Mouse (Mus musculus) hindbrain, embryonic 14.5 days (tissue): ENCODE measurements around the gene Acat3. TPM values are rescaled to one million over a fixed set of nuclear protein-coding genes. Genes with fewer than 3 reads are reported as not detected.

Experiments
- ATAC-seq: fragments of 200-750 bp; cut with Nextera tagmentation; 2 replicates; pipeline ENCODE4 v1.8.0; 2017; ENCODE audit warnings: moderate number of reproducible peaks, mild to moderate bottlenecking, moderate TSS enrichment, moderate library complexity; ENCODE audit not compliant: low FRiP score
- DNase-seq: peaks from one replicate; pipeline ENCODE4 v3.0.0-alpha.2; 2015; ENCODE audit warnings: low spot score
- H3K27ac ChIP-seq: fragments of 300-500 bp; sonication (generic); 2 replicates; pipeline ENCODE4 v1.5.1; 2014; ENCODE audit warnings: mild to moderate bottlenecking, moderate library complexity
- H3K27me3 ChIP-seq: fragments of 300-500 bp; sonication (generic); 2 replicates; pipeline ENCODE4 v1.6.1; 2014; ENCODE audit warnings: mild to moderate bottlenecking, low read length, mixed read lengths; ENCODE audit not compliant: control insufficient read depth, insufficient read depth
- H3K36me3 ChIP-seq: fragments of 300-500 bp; sonication (generic); replicated peaks from 2 replicates; pipeline ENCODE4 v1.6.1; 2014; ENCODE audit not compliant: control insufficient read depth, insufficient read depth
- H3K4me1 ChIP-seq: fragments of 300-500 bp; sonication (generic); replicated peaks from 2 replicates; pipeline ENCODE4 v1.6.1; 2014; ENCODE audit warnings: antibody characterized with exemption, low read length, mixed read lengths; ENCODE audit not compliant: control insufficient read depth, insufficient read depth
- H3K4me2 ChIP-seq: fragments of 300-500 bp; sonication (generic); replicated peaks from 2 replicates; pipeline ENCODE4 v1.6.1; 2014; ENCODE audit warnings: mild to moderate bottlenecking, moderate library complexity
- H3K4me3 ChIP-seq: fragments of 300-500 bp; sonication (generic); replicated peaks from 2 replicates; pipeline ENCODE4 v1.5.1; 2014; ENCODE audit warnings: mild to moderate bottlenecking, low read length
- H3K9ac ChIP-seq: fragments of 300-500 bp; sonication (generic); 2 replicates; pipeline ENCODE4 v1.6.1; 2014
- H3K9me3 ChIP-seq: fragments of 300-500 bp; sonication (generic); 2 replicates; pipeline ENCODE4 v1.6.1; 2016; ENCODE audit warnings: low read length; ENCODE audit not compliant: control insufficient read depth
- WGBS: fragments of 180-500 bp; shearing (Covaris S2); extraction: QIAGEN DNeasy Blood & Tissue Kit; methylation state at CpG from one replicate; pipeline ENCODE4 v1.1.7; 2014; 5-methylcytosine and 5-hydroxymethylcytosine counted together
- polyA plus RNA-seq: library from polyadenylated mRNA; unstranded; fragments of >200 nt; fragmentation: Nextera tagmentation; extraction: Ambion mirVana; gene quantifications from 2 replicates; pipeline ENCODE4 v1.2.1, GENCODE M21; 2014

The Acat3 gene
- polyA plus RNA-seq, 1 experiment from 2014 or later, result 0.52 TPM

GRCm38 (mm10) chr17:12887021-12887775 is 53.2 kb downstream of the Acat3 start:
- no peak overlapping the region for H3K4me3 ChIP-seq
- H3K9ac ChIP-seq, result no peak overlapping the region
- H3K4me2 ChIP-seq, result no peak overlapping the region
- no peak for ATAC-seq
- WGBS, result 79% methylated on average over 15 of the region's 15 CpGs
- H3K4me1 ChIP-seq, result no peaks in the 10 kb centered on the region
- H3K9me3 ChIP-seq, result no peaks in the 10 kb centered on the region
- H3K36me3 ChIP-seq, result peaks cover 22% of the 10 kb centered on the region
- no peak overlapping the region for H3K27ac ChIP-seq
- no peaks in the 10 kb centered on the region for H3K27me3 ChIP-seq
- no peak for DNase-seq

- H3K4me2 ChIP-seq, result no peak overlapping the region
- no peaks in the 10 kb centered on the region for H3K27me3 ChIP-seq
- ATAC-seq, result no peak
- no peaks in the 10 kb centered on the region for H3K9me3 ChIP-seq
- H3K4me1 ChIP-seq, result no peaks in the 10 kb centered on the region
- 45% methylated on average over 6 of the region's 6 CpGs for WGBS
- H3K4me3 ChIP-seq, result no peak overlapping the region
- H3K27ac ChIP-seq, result no peak overlapping the region
- peaks cover 22% of the 10 kb centered on the region for H3K36me3 ChIP-seq
- DNase-seq, result no peak
- no peak overlapping the region for H3K9ac ChIP-seq
Observed at GRCm38 (mm10) chr17:12886620-12887019, 53.8 kb downstream of the Acat3 start.

- Histone ChIP-seq H3K4me1 (no peaks in the 10 kb centered on the region), H3K27ac (no peak overlapping the region), H3K9me3 (no peaks in the 10 kb centered on the region), H3K36me3 (no peaks in the 10 kb centered on the region), H3K4me3 (no peak overlapping the region), H3K4me2 (no peak overlapping the region), H3K27me3 (no peaks in the 10 kb centered on the region), H3K9ac (no peak overlapping the region)
- ATAC-seq (no peak), DNase-seq (no peak)
- WGBS, result 89% methylated on average over 1 of the region's 1 CpGs
Observed at GRCm38 (mm10) chr17:12881216-12881615, 59.2 kb downstream of the Acat3 start.

- no peak overlapping the region for H3K4me3 ChIP-seq
- H3K9me3 ChIP-seq, result no peaks in the 10 kb centered on the region
- H3K4me1 ChIP-seq, result no peaks in the 10 kb centered on the region
- H3K4me2 ChIP-seq, result peak overlapping the region; percentile 36
- no peak overlapping the region for H3K27ac ChIP-seq
- 3% methylated on average over 14 of the region's 14 CpGs for WGBS
- no peaks in the 10 kb centered on the region for H3K36me3 ChIP-seq
- DNase-seq, result peak; percentile 89
- no peak overlapping the region for H3K9ac ChIP-seq
- ATAC-seq, result no peak
- no peaks in the 10 kb centered on the region for H3K27me3 ChIP-seq
Observed at GRCm38 (mm10) chr17:12880178-12880577, 60.2 kb downstream of the Acat3 start.

- Histone ChIP-seq H3K4me1 (no peaks in the 10 kb centered on the region), H3K4me2 (no peak within 1 kb of the TSS), H3K9me3 (no peaks in the 10 kb centered on the region), H3K27me3 (no peaks in the 10 kb centered on the region), H3K4me3 (no peak within 1 kb of the TSS), H3K9ac (no peak within 1 kb of the TSS), H3K27ac (no peak within 1 kb of the TSS), H3K36me3 (no peaks in the 10 kb centered on the region)
- WGBS, result 88% methylated on average over 5 of the region's 5 CpGs
- no peak for DNase-seq
- no peak for ATAC-seq
Observed at GRCm38 (mm10) chr17:12875734-12876133, 64.7 kb downstream of the Acat3 start, which contains the start of gene Mrgprh. Gene Mrgprh, plus strand, starts transcription at chr17:12876034.

Other genes with a start within 250 kb of the Acat3 start
- 13.1 and 14.9 TPM in 2 replicates for gene Igf2r, start 170.9 kb downstream of the Acat3 start, polyA plus RNA-seq
- 0.31 TPM in 1 of 2 replicates, not detected in the other for gene Mas1, start 72.5 kb downstream of the Acat3 start, polyA plus RNA-seq
- gene Mrgprh, start 64.6 kb downstream of the Acat3 start, polyA plus RNA-seq, result not detected in 2 replicates
- gene Pnldc1, start 30.4 kb downstream of the Acat3 start, polyA plus RNA-seq, result 1.8 and 2.5 TPM in 2 replicates
- 392 and 417 TPM in 2 replicates for gene Tcp1, start 24.9 kb downstream of the Acat3 start, polyA plus RNA-seq
- gene Mrpl18, start 24.3 kb downstream of the Acat3 start, polyA plus RNA-seq, result 112 and 138 TPM in 2 replicates
- 216 and 283 TPM in 2 replicates for gene Acat2, start 20.1 kb upstream of the Acat3 start, polyA plus RNA-seq
- gene Wtap, start 53.6 kb upstream of the Acat3 start, polyA plus RNA-seq, result 120 and 123 TPM in 2 replicates
- gene Sod2, start 66.2 kb upstream of the Acat3 start, polyA plus RNA-seq, result 163 and 172 TPM in 2 replicates
- 0.16 and 0.22 TPM in 2 replicates for gene Gpr31b, start 111.7 kb upstream of the Acat3 start, polyA plus RNA-seq
- gene Tcp10b, start 120.5 kb upstream of the Acat3 start, polyA plus RNA-seq, result 0.29 and 0.44 TPM in 2 replicates
- not detected in 2 replicates for gene Unc93a, start 191.2 kb upstream of the Acat3 start, polyA plus RNA-seq